Comparison of ENCODE assay signal across 9 mouse cellular contexts in the genomic region with DNA sequence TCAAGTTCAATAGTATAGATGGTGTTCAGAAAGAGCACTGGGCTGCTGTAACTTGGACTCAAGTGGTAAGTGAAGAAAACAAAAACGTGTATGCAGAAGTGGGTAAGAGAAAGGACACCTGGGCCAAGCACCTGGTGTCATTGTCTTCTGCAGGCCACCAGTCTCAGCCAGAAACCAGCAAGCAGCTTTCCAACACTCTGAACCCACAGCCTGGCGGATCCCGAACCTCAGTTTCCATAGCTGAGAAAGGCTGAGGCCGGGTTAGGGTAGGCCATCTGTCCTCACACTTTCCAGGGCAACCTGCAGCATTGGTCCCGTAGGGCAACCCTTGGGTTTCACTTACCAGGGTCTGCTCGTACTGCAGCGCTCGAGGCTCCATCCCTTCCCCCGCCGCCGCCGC. TPM values are rescaled to one million over a fixed set of nuclear protein-coding genes. Genes with fewer than 3 reads are reported as not detected.
DNase-seq lines count a peak whose midpoint lies in the region; ATAC-seq and TF ChIP-seq lines count a peak whose summit lies in the region.
"Had no signal": no experiment of that assay in that cellular context is flagged by ENCODE, and none has a peak within 500 bp of the region (broad histone marks: within the 10 kb centered on the region; RNA-seq: fewer than 3 reads in every experiment).

No protein-coding gene starts in this region.

- peak overlapping the region; percentile 81 for H3K9ac ChIP-seq in heart, embryonic 14.5 days (ENCODE audit: low read length)
- H3K9ac ChIP-seq in ES-E14 (ENCODE audit: insufficient read depth, low read depth, low read length, poor library complexity, severe bottlenecking): peak overlapping the region; percentile 75
- peak overlapping the region; percentile 75 for H3K9ac ChIP-seq in forebrain, embryonic 12.5 days
- peak overlapping the region; percentile 72 for H3K9ac ChIP-seq in liver, embryonic 14.5 days (replicated peaks)

- TF ChIP-seq EP300 in liver, embryonic 14.5 days (IDR thresholded peaks at IDR 0.05; ENCODE audit: low read depth): no peak

- H3K4me3 ChIP-seq in heart, embryonic 14.5 days (ENCODE audit: control insufficient read depth in 1 of 2, insufficient read depth in 1 of 2, low read depth in 1 of 2, low read length in 2 of 2): peak overlapping the region; percentile 63 to 64
- H3K4me3 ChIP-seq in ES-E14 (ENCODE audit: insufficient read depth in 1 of 2, low read depth in 1 of 2, low read length in 2 of 2, poor library complexity in 1 of 2, severe bottlenecking in 1 of 2): peak overlapping the region; percentile 87 to 88
- peak overlapping the region; percentile 65 for H3K4me3 ChIP-seq in forebrain, embryonic 12.5 days (replicated peaks)
- H3K4me3 ChIP-seq in liver, embryonic 14.5 days (ENCODE audit: insufficient read depth in 1 of 2, low read depth in 2 of 2, low read length in 2 of 2): peak overlapping the region; percentile 79 to 84

- peaks cover 26% of the 10 kb centered on the region for H3K36me3 ChIP-seq in heart, embryonic 14.5 days (ENCODE audit: control insufficient read depth, insufficient read depth, low read length)
- peaks cover 29% of the 10 kb centered on the region for H3K36me3 ChIP-seq in ES-E14 (ENCODE audit: control insufficient read depth, insufficient read depth, low read length, poor library complexity, severe bottlenecking)
- H3K36me3 ChIP-seq in forebrain, embryonic 12.5 days (replicated peaks): peaks cover 24% of the 10 kb centered on the region
- peaks cover 13% of the 10 kb centered on the region for H3K36me3 ChIP-seq in liver, embryonic 14.5 days (replicated peaks; ENCODE audit: control insufficient read depth, insufficient read depth, low read depth)

- H3K4me1 ChIP-seq in heart, embryonic 14.5 days (ENCODE audit: control insufficient read depth in 2 of 2, insufficient read depth in 2 of 2, low read length in 2 of 2): peaks cover 17 to 27% of the 10 kb centered on the region in 2 experiments
- H3K4me1 ChIP-seq in ES-E14 (ENCODE audit: control insufficient read depth in 2 of 2, insufficient read depth in 2 of 2, low read length in 2 of 2, poor library complexity in 1 of 2): peaks cover 2 to 22% of the 10 kb centered on the region in 2 experiments; a peak in 3 of 4 replicates
- peaks cover 43% of the 10 kb centered on the region for H3K4me1 ChIP-seq in forebrain, embryonic 12.5 days
- H3K4me1 ChIP-seq in liver, embryonic 14.5 days (replicated peaks; ENCODE audit: control insufficient read depth in 2 of 2, insufficient read depth in 2 of 2, low read length in 1 of 2): peaks cover 29 to 48% of the 10 kb centered on the region in 2 experiments

- no peak for DNase-seq in heart, adult 8-10 months (ENCODE audit: low spot score)
- DNase-seq in ES-E14 (ENCODE audit: low read depth, low spot score): no peak
- DNase-seq in liver, embryonic 14.5 days (ENCODE audit: low read depth in 3 of 3, low spot score in 3 of 3): no peak
- no peak for DNase-seq in layer of hippocampus, adult 9-11 months
- DNase-seq in frontal cortex, postnatal 10 days (ENCODE audit: low spot score in 2 of 2): no peak
- DNase-seq in adrenal gland, postnatal 36 days: no peak

- WGBS in heart, embryonic 14.5 days: 2% methylated on average over 12 of the region's 12 CpGs
- 4% methylated on average over 12 of the region's 12 CpGs for WGBS in forebrain, embryonic 12.5 days
- 4% methylated on average over 11 of the region's 12 CpGs for WGBS in liver, embryonic 14.5 days (ENCODE audit: insufficient replicate concordance)

- in situ Hi-C loops in ES-E14 (cut with MboI; ENCODE audit: low sequenced_read_pairs in 2 of 2, unreplicated experiment in 2 of 2): no loop called here

- peak overlapping the region; percentile 96 for H3K4me2 ChIP-seq in heart, embryonic 14.5 days (ENCODE audit: low read length)
- H3K4me2 ChIP-seq in forebrain, embryonic 12.5 days: peak overlapping the region; percentile 86
- H3K4me2 ChIP-seq in liver, embryonic 14.5 days (ENCODE audit: low read depth): peak overlapping the region; percentile 95

- ATAC-seq in heart, embryonic 14.5 days (ENCODE audit: insufficient number of reproducible peaks, insufficient read depth, low FRiP score, low read depth): no peak
- ATAC-seq in forebrain, embryonic 12.5 days (ENCODE audit: low FRiP score): no peak
- no peak for ATAC-seq in liver, embryonic 14.5 days (ENCODE audit: insufficient read depth)

- H3K9me3 ChIP-seq in heart, embryonic 14.5 days (ENCODE audit: control insufficient read depth, low read length): no peaks in the 10 kb centered on the region
- no peaks in the 10 kb centered on the region for H3K9me3 ChIP-seq in ES-E14 (ENCODE audit: control insufficient read depth, insufficient read depth, low read depth, low read length)
- H3K9me3 ChIP-seq in forebrain, embryonic 12.5 days: no peaks in the 10 kb centered on the region
- no peaks in the 10 kb centered on the region for H3K9me3 ChIP-seq in liver, embryonic 14.5 days (ENCODE audit: control insufficient read depth, low read length)

- no peaks in the 10 kb centered on the region for H3K27me3 ChIP-seq in heart, embryonic 14.5 days (ENCODE audit: control insufficient read depth, insufficient read depth, low read length)
- no peaks in the 10 kb centered on the region for H3K27me3 ChIP-seq in forebrain, embryonic 12.5 days
- H3K27me3 ChIP-seq in liver, embryonic 14.5 days (ENCODE audit: control insufficient read depth, insufficient read depth, low read length): no peaks in the 10 kb centered on the region
- H3K27me3 ChIP-seq: Patski had no signal

- 0 out of 2 replicates have a peak, but pooled peaks have one; percentile 5 for TF ChIP-seq CTCF in liver, embryonic 14.5 days (IDR thresholded peaks at IDR 0.05; ENCODE audit: low read depth)

- H3K27ac ChIP-seq in heart, embryonic 14.5 days (replicated peaks in 1 of 2; ENCODE audit: control insufficient read depth in 1 of 2, insufficient read depth in 1 of 2, low read depth in 2 of 2, low read length in 2 of 2): peak overlapping the region; percentile 6 to 93; a peak in 2 of 4 replicates
- 0 out of 2 replicates have a peak overlapping the region, but pooled peaks have one; percentile 33 for H3K27ac ChIP-seq in ES-E14 (ENCODE audit: insufficient read depth, low read depth, low read length, poor library complexity, severe bottlenecking)
- peak overlapping the region; percentile 92 for H3K27ac ChIP-seq in forebrain, embryonic 12.5 days
- H3K27ac ChIP-seq in liver, embryonic 14.5 days: peak overlapping the region; percentile 5

TF ChIP-seq in ES-E14, 5 proteins besides CTCF, POLR2A, EP300 and RAD21:
- no peak for TF ChIP-seq CHD2 (IDR thresholded peaks at IDR 0.05; ENCODE audit: low read depth, low read length)
- TF ChIP-seq MAFK (IDR thresholded peaks at IDR 0.05; ENCODE audit: insufficient read depth, low read depth, low read length): no peak
- no peak for TF ChIP-seq HCFC1 (IDR thresholded peaks at IDR 0.05; ENCODE audit: borderline replicate concordance, insufficient read depth, low read length)
- TF ChIP-seq ZNF384 (IDR thresholded peaks at IDR 0.05; ENCODE audit: low read depth, low read length): no peak

RNA-seq across cellular contexts. Expression of gene Polr2h, which starts 1.9 kb away (rescaled TPM):
- 53.2 and 58.4 TPM in 2 replicates for polyA plus RNA-seq in heart, embryonic 14.5 days (2014; fragmentation: Nextera tagmentation; extraction: Ambion mirVana)
- 10 to 100 TPM in 1 of 4 experiments, 1 to 10 TPM in 3; 7.8 to 11.2 (median 9.1) TPM for total RNA-seq in heart, adult 8-10 months (2022)
- total RNA-seq in ES-E14 (2012; rRNA removed): 125 and 134 TPM in 2 replicates
- 85.7 and 94.0 TPM in 2 replicates for polyA plus RNA-seq in forebrain, embryonic 12.5 days (2016; fragmentation: Nextera tagmentation; extraction: Ambion mirVana)
- polyA plus RNA-seq in liver, embryonic 14.5 days (2012; rRNA removed): 21.5 and 30.1 TPM in 2 replicates
- 45.4 and 49.6 TPM in 2 replicates for polyA plus RNA-seq in liver, embryonic 14.5 days (2014; fragmentation: Nextera tagmentation; extraction: Ambion mirVana)
- 10 to 100 TPM; 37.0 to 56.4 TPM for total RNA-seq in adrenal gland, postnatal 36 days (2021)

RNA-seq across cellular contexts. Expression of gene Clcn2, which starts 2.0 kb away (rescaled TPM):
- 4.0 and 5.1 TPM in 2 replicates for polyA plus RNA-seq in heart, embryonic 14.5 days (2014; fragmentation: Nextera tagmentation; extraction: Ambion mirVana)
- total RNA-seq in heart, adult 8-10 months (2022): 1 to 10 TPM; 1.5 to 3.3 (median 2.1) TPM
- total RNA-seq in ES-E14 (2012; rRNA removed): 38.2 and 104 TPM in 2 replicates
- polyA plus RNA-seq in forebrain, embryonic 12.5 days (2016; fragmentation: Nextera tagmentation; extraction: Ambion mirVana): 18.8 and 23.5 TPM in 2 replicates
- polyA plus RNA-seq in liver, embryonic 14.5 days (2012; rRNA removed): 16.7 and 20.9 TPM in 2 replicates
- polyA plus RNA-seq in liver, embryonic 14.5 days (2014; fragmentation: Nextera tagmentation; extraction: Ambion mirVana): 4.9 and 5.6 TPM in 2 replicates
- total RNA-seq in adrenal gland, postnatal 36 days (2021): 10 to 100 TPM; 19.3 to 66.2 TPM

RNA-seq across cellular contexts. Expression of gene Chrd, which starts 17.4 kb away (rescaled TPM):
- polyA plus RNA-seq in heart, embryonic 14.5 days (2014; fragmentation: Nextera tagmentation; extraction: Ambion mirVana): 0.67 and 0.70 TPM in 2 replicates
- 1 to 10 TPM; 1.4 to 3.3 (median 2.9) TPM for total RNA-seq in heart, adult 8-10 months (2022)
- 3.7 and 9.6 TPM in 2 replicates for total RNA-seq in ES-E14 (2012; rRNA removed)
- 2.1 and 2.9 TPM in 2 replicates for polyA plus RNA-seq in forebrain, embryonic 12.5 days (2016; fragmentation: Nextera tagmentation; extraction: Ambion mirVana)
- 0.42 and 0.71 TPM in 2 replicates for polyA plus RNA-seq in liver, embryonic 14.5 days (2012; rRNA removed)
- 0.21 and 0.24 TPM in 2 replicates for polyA plus RNA-seq in liver, embryonic 14.5 days (2014; fragmentation: Nextera tagmentation; extraction: Ambion mirVana)
- total RNA-seq in adrenal gland, postnatal 36 days (2021): 10 to 100 TPM; 10.4 to 10.6 TPM

RNA-seq across cellular contexts. Expression of gene Thpo, which starts 18.7 kb away (rescaled TPM):
- 0.34 TPM in 1 of 2 replicates, not detected in the other for polyA plus RNA-seq in heart, embryonic 14.5 days (2014; fragmentation: Nextera tagmentation; extraction: Ambion mirVana)
- total RNA-seq in heart, adult 8-10 months (2022): under 1 TPM in 3 of 4 experiments, not detected in 1; 0.27 to 0.31 (median 0.28) TPM
- 0.18 and 1.2 TPM in 2 replicates for total RNA-seq in ES-E14 (2012; rRNA removed)
- 0.36 and 0.79 TPM in 2 replicates for polyA plus RNA-seq in forebrain, embryonic 12.5 days (2016; fragmentation: Nextera tagmentation; extraction: Ambion mirVana)
- 2.8 and 3.6 TPM in 2 replicates for polyA plus RNA-seq in liver, embryonic 14.5 days (2012; rRNA removed)
- 3.6 and 3.7 TPM in 2 replicates for polyA plus RNA-seq in liver, embryonic 14.5 days (2014; fragmentation: Nextera tagmentation; extraction: Ambion mirVana)
- 1 to 10 TPM; 1.3 to 1.5 TPM for total RNA-seq in adrenal gland, postnatal 36 days (2021)

RNA-seq across cellular contexts. Expression of gene Fam131a, which starts 22.5 kb away (rescaled TPM):
- polyA plus RNA-seq in heart, embryonic 14.5 days (2014; fragmentation: Nextera tagmentation; extraction: Ambion mirVana): 7.1 and 7.2 TPM in 2 replicates
- 10 to 100 TPM; 26.2 to 47.4 (median 33.0) TPM for total RNA-seq in heart, adult 8-10 months (2022)
- 1.9 and 2.6 TPM in 2 replicates for total RNA-seq in ES-E14 (2012; rRNA removed)
- polyA plus RNA-seq in forebrain, embryonic 12.5 days (2016; fragmentation: Nextera tagmentation; extraction: Ambion mirVana): 21.9 and 25.6 TPM in 2 replicates
- 1.0 and 1.4 TPM in 2 replicates for polyA plus RNA-seq in liver, embryonic 14.5 days (2012; rRNA removed)
- polyA plus RNA-seq in liver, embryonic 14.5 days (2014; fragmentation: Nextera tagmentation; extraction: Ambion mirVana): 1.3 TPM in 2 replicates
- 10 to 100 TPM; 13.5 to 15.0 TPM for total RNA-seq in adrenal gland, postnatal 36 days (2021)

Comparison
In these comparisons a context has a peak if more than half of its experiments do, and no peak if none do; other contexts are left out.
1. H3K27ac ChIP-seq: peak in every context shown above with its lines; median percentile 92 in forebrain, embryonic 12.5 days; 50 in heart, embryonic 14.5 days; 33 in ES-E14; 5 in liver, embryonic 14.5 days.